Mouse (Mus musculus) thymus, postnatal 14 days (tissue): ENCODE data around the gene Kcnj6.

Experiments used
- DNase-seq: peaks from one replicate; pipeline ENCODE4 v3.0.0; 2021

Gene Kcnj6

DNA sequence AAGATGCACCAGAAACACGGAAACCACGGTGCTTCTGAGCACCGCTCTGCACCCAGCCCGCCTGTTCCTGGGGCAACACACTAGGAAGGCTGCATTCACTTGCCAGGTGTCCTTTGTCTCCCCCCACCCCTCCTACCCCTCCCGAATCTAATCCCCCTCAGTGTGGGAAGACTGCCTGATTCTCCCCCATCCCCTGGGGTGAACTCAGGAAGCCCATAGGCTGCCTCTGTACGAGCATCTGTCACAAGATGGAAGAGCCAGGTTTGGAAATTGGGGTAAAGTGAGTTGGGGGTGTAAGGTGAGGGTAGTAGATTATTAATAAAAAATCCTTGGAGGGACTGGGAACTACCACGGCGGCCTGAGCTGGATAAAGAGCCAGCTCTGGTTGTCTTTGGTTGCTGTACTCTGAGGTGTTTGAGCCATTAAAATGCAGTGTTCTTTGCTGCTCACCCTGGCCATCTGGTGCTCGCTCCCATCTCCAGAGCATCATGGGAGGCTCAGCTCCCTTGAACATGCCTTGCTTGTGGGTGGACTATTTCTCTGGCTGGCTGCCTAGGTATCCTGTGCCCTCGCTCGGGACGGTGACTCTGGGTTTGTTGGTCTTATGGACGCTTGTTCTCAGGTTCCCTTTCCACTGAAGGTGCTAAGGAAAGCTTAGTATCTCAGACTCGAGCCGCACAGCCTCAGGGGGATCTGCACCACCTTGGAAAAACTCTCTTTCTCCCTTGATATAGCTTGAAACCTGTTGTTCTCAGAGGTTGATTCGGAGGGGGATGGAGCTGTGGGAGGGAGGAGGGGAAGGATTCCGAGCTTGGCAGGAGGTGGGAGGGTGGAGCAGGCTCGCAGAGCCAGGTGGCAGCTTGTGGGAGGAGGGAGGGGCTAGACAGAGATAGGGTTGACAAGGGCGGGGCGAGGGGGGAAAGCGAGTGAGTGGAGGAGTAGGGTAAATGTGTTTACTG, 65.9 kb downstream of the Kcnj6 start:
- no peak for DNase-seq

DNA sequence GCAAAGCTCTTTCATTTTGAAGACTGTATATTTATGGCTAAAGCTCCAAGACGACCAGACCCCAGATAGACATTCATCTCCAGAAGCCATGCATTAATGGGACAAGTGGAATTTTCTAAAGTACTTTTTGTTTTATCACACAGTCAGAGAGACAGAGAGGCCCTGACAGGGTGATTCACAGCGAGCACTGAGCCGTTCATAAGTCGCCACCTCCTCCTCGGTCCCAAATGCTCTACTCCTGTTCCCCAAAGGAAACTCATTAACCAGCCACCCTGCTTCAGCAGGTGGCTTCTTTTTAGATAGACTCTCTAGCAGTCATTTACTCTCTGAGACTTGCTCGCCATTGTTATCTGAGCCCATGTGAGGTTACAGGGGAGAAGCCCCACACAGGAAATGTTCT, 72.1 kb downstream of the Kcnj6 start:
- no peak for DNase-seq

DNA sequence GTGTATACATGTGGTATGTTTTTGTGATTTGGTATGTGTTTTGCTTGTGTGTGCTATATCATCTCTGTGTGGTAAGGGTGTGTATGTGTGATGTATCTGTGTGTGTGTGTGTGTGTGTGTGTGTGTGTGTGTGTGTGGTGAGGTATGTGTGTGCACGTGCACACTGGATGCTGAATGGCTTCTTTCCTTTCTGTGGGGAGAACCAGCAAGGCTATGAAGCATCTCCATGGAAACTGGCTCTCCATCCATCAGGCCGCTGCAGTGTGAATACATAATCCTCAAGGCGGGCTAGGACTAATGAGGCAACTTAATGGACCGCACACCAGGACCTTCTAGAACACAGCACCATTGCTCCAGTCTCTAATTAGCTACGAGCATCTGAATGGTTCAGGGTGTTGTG, 78.3 kb downstream of the Kcnj6 start:
- DNase-seq, result no peak

DNA sequence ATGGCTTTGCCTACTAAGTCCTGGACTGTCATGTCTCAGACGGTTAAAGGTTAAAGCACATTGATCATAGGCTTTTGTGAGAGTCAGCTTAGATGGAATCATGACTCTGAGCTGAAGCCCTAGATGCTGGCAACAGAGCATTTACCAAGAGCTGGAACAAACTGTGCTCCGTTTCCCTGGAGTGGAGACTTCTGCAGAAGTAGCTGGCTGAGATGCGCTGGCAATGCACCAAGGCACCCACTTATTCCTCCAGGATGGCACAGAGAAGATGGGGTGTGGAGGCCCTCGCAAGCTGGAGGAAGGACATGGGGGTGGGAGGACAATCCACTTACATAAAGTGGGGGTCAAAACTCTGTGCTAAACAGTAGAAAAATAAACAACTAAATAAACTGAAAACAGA, 91.5 kb downstream of the Kcnj6 start:
- no peak for DNase-seq

DNA sequence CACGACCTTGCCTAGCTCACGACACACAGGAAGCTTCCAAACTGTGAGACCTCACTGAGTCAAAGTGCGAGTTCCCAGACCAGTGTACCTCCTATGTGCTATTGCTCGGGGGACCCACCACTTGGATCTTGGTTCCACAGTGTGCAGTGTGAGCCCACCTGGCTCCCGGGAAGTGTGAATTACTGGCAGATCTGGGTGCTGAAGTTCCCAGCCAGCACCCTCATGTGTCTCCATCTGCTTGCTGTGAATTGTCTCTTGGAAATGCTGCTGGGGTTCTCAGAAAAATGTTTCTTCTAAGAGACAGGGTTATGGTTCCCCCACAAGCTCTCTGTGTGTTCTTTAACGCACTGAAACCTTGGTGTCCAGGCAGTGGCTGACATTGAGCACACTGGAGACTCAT, 98.7 kb downstream of the Kcnj6 start:
- DNase-seq, result no peak

DNA sequence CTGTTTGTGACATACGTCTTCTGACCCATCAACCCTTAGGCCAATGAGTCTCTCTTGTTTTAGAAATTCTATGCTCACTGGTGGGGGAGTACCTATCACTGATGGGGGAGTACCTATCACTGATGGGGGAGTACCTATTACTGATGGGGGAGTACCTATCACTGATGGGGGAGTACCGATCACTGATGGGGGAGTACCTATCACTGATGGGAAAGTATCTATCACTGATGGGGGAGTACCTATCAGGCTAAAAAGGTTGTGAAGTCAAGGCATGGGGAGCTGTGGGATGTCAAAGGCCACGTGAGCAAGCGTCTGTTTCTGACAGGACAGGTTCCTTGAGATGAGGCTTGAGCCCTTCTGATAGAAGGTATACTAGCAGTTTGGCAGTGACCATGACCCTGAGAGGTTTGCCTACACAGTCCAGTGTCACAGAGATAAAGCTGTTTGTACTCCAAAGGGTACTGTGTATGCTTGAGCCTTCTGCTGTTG, 105.3 kb downstream of the Kcnj6 start:
- no peak for DNase-seq

DNA sequence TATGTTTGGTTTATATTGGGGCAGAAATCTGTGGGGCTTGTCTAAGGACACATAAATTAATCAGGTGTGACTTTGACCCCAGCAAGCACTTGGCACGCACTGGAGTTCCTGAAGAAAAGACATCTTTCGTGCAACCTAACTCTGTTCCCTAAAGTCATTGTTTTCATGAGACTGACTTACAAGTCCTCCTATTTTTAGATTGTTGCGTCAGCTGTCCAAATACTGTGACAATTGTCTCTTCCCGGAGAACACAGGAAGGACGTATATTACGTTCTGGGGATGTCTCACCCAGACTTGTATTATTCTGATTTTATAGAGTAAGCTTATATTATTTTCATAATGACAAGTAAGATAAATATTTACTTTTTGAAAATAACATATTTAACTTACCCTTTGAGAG, 106.9 kb downstream of the Kcnj6 start:
- DNase-seq, result no peak

DNA sequence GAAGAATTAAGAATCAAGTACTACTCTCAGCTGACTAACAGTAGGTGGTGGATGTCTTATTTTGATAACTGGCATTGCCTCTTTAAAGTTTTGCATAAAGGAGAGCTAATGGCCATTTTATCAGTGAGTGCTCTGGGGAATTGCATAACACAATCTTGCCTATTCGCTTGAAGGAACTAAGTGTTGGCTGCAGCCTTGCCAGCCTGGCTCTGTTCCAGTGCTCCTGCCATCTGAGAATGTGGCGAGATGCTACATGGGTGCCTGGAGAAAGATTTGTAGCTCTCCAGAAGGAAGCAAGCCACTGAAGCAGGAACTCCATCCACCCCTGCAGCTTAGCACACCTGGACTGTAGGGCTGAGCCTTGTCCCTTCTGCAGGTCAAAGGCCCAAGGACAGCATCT, 107.4 kb downstream of the Kcnj6 start:
- DNase-seq, result no peak

DNA sequence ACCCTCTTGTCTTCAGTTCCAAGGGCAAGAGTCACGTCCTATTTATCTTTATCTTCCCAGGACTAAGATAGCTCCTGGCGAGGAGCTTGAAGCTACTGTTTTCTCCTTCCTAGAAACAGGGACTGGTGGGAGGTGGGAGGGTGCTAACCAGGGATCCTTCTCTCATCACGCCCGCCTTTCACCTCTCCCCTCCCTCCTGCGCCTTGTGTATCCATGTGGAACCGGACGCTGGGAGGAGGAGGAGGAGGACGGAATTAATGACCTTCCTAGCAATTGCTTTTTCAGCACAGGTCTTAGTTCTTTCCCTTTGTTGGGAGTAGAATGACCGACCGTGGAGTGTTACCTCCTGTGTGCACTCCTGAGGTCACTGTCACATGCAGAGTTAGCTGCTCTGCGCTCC, 108.9 kb downstream of the Kcnj6 start:
- no peak for DNase-seq

DNA sequence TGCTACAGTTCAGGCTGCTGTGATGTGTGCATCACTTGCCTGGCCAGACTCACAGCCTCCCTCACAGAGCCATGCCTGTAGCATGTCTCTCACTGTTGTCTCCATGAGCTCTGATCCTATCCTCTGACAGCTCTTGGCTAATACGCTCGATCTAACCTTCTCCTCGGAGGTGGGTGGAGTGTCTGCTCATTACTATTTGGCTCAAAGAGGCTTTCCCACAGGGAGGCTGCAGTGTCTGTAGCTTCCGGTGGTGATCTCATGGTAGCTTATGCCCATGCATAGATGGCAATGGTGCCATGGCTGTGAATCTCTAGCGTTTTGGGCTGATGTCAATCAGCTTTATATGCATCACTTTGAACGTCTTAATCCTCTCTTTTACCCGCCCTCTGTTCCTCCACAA, 111.1 kb downstream of the Kcnj6 start:
- no peak for DNase-seq

DNA sequence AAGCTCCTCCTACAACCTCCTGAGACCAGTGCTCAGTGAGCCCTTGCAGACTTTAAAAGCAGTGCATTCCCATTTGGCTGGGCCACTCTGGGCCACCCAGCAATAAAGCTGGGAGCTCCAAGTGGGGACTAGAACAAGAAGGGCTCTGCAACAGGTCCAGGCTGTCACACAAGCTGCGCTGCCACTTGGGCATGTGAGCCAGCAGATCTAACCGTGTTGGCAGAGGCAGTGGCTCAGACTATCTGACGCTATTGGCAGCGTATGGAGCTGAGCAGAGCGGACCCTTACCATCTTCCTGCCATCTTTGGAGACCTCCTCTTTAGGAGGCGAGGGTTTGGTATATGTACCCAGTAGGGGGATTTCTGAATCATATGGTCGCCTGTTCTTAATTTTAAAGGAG, 112.4 kb downstream of the Kcnj6 start:
- DNase-seq, result no peak

DNA sequence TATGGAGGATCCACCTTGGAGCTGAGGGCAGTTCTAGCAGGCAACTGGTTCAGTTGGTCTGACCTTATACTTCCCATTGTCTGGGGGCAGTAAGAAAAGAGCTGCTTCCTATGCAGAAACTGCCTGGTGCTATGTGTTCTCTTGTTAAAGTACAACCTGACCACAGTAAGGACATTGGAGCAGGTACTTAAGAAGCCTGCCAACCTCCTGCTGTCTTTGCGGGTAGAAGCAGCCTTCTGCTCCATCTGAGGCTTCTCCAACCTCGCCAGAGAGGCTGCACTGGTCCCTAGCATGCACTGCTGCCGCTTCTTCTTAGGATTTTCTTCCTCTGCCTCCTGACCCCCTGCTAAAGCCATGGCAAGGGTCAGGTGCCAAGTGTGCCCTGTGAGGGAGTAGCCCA, 113.6 kb downstream of the Kcnj6 start:
- DNase-seq, result no peak

DNA sequence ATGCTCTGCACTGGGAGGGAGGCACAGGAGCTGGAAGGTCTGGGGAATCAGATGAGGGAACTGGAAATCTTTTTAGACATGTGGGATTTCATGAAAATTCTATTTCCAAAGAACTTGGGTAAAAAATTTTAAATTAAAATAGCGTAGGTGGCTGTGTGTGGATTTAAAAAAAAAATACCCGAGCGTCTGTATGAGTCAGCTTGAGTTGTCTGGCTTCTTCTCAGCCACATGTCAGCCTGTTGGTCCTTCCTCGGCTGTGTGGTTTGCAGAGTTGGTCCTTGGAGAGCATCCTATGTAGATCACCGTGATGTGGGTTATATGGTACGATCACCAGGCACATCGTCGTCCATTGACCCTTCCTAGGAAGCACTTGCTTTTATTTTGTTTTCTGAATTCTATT, 114.3 kb downstream of the Kcnj6 start:
- DNase-seq, result no peak

DNA sequence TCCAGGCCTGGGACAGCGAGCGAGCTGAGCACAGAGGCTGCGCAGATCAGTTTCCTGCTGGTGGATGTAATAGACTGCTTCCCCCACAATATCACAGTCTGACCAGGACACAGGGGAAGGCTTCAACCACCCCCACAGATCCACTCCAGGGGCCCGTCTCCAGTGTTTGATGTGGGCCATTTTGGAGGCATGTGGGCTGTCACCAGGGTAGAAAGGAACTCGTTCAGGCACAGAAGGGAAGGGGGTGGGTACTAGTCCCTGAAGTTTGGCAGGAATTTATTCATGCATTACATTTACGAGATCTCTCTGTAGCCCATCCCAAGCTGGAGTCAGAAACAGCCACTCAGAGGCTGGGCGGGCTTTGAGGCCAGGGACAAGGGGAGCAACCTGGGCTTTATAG, 115.4 kb downstream of the Kcnj6 start:
- no peak for DNase-seq

DNA sequence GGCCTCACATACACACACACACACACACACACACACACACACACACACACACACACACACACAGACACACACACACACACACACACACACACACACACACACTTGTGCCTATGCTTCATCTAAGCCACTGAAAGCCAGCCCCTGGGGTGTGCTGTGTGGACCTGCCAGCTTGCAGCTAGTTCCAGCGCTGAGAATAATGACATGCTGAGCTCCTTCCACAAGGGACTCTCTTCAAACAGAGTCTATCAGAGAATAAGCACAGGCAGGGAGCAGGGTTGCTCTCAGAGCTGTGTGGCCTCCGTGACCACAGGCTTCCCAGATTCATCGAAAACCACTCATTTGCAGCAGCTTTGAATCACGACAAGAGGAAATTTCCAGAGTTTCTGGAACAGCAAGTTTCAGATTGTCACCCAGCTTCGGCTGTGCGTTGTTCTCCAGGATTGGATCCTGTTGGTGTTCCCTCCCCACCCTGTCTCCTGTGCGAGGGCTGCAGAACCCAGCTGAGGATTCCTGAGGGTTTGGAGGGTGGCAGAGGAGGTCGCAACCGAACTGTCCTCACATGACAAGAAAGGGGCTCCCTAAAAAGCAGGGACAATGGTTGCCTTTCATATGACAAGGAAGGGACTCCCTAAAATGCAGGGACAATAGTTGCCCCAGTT, 124.8 kb downstream of the Kcnj6 start:
- DNase-seq, result no peak

DNA sequence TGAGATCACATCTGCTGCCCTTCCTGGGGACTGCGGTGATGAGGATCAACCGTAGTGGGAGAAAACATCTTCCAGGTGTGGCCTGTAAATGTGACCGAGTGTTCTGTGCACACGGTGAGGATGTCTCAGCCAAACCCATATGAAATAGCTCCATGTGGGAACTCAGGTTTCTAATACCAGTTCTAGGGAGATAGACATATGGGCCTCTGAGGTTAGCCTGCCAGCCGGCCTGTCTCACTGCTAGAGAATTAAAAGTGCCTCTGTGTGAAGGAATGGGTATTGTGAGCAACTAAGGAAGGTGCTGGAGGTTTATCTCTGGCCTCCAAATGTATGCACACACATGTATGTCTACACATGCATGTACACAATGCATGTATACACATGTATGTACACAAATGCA, 129.1 kb downstream of the Kcnj6 start:
- no peak for DNase-seq

DNA sequence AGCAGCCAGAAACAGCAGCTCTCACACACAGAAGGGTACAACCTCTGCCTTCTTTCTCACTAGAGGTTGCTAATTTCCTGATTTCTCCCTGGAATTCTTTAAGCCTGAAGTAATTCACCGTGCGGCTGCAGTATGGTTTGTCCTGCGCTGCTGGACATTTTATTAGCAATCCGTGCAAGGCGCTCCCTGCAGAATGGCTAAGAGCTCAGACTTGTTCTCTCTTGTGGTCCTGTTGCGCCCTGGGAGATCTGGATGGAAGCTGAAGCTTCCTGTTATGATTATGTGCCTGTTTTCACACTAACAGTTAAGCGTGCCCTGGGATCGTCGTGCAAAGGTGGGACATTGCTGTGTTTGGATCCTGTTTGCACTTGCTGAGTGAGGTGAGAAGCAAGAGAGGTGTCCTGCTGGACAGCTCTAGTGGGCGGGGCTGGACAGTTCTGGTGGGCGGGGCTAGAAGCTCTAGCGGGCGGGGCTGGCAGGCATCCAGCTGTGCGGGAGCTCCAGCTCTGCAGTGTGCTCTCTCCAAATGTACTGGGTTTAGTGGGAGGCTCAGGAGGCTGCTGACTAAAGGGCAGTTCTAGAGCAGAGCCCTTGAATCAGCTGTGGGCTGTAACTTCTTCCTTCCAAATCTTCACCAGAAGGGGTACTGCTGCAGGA, 131.1 kb downstream of the Kcnj6 start:
- no peak for DNase-seq

DNA sequence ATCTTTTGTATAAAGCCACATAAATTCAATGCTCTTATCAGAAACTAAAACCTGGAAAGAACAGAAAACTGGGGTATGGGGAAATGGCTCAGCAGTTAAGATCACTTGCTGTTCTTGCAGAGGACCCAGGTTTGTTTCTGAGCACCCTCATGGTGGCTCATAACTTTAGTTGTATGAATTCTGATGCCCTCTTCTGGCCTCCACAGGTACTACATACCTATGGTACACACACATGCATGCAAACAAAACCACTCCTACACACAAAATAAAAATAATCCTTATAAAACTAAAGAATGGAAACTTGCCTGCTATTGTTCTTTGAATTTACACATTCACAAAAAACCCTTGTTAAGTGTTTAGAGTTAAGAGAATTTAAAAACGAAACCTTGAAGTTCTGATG, 131.7 kb downstream of the Kcnj6 start:
- DNase-seq, result no peak

DNA sequence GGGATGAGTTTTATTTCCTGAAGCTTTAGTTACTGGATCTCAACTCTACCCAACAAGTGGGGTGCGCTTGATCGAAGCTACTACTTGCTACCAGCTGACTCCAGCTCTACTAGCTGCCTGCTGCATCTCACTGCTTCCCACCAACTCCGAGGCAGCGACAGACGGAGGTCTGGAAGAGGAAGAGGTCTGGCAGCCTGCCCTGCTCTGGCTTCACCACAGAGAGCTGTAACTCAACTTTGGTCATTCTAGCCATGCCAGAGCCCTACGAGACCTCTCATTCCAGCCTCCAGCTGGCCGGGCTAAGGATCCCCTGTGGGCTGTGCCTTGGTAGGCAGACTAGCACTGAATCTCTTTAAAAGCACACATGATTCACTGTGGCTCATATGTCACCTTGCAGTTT, 132.4 kb downstream of the Kcnj6 start:
- no peak for DNase-seq

DNA sequence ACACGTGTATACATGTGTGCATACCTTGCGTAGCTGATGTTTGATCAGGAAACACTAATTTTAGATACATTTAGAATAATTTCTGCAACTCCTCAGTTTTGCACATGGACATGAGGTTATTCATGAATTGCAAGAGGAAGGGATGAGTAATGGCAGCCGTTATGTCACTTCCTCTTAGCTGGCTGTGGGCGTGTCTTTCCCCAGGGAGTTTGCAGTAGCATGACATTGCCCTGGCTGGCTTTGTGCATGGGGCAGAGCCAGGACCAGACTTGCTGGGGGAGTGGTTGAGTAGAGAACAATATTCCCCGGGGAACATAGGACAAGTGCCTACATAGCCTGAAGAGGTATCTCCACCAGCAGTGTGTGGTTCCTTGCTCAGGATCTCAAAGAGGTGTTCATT, 134.0 kb downstream of the Kcnj6 start:
- no peak for DNase-seq

DNA sequence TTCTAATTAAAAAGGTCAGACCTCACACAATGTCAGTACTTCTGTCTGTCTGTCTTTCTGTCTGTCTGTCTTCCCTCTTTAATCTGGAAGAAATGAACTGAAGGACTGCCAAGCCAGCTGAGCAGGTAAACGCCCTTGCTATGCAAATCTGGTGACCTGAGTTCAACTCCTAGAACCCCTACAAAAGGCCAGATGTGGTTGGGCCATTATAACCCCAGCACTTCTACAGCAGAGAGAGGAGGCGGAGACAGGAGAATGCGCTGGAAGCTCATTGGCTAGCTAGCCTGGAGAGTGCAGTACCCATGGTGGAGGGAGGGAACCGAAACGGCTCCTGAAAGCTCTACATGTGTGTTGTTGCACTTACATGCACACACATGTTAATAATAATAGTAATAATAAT, 141.5 kb downstream of the Kcnj6 start:
- DNase-seq, result no peak

DNA sequence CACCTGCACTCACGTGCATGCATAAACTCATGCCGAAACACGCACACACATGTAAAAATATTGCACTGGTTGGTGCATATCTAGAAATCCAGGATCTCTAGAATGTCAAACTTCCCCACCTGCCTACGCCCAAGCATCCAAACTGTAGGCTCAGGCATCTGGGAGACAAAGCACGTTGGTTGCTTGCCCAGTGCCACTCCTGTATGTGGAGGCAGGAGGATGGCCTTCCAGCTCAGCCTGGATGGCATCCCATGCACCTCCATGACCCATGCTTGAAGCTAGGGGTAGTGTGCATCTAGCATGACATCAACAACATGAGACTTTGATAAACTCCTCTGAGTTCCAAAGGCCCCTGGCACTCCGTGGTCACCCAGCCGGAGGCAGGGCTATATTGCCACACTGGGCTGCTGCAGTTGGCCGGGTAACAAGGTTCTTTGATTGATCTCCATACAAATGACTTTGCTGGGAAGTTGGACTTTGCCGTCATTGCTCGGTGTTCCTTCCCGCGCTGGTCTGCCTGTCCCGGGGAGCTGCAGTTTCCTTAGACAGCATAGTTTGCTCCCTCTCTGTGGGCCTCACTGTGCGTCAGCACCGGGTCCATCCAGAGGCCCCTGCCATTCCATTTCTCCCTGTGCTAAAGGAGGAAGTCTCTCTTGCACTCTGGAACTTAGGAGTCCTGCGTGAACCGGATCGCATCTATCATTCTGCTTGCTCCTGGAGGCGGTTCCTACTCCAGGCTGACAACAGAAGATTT, 144.9 kb downstream of the Kcnj6 start:
- DNase-seq, result no peak

DNA sequence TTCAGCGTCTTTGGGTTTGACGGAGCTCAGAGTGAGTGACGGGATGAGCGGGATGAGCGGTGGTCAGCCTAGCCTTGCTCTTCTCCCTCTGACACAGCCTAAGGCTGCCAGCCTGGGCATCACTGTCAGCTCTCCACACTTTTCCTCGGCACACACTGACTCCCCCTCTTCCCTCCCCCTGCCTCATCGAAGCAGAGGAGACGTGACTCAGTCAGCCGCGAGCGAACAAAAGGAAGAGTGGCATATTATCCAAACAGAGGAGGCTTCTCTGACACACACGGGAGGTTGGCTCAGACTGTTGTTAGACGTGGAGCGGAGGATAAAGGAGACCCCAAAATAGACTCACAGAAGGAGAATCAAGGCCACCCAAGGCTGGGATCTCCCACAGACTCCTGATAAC, 147.1 kb downstream of the Kcnj6 start:
- no peak for DNase-seq
